Mouse (Mus musculus): ENCODE results near the gene Slc9a8.
"Not testable (repeated sequence)": the region's sequence is repeated elsewhere in the genome, so short reads cannot be mapped to it uniquely, and the experiment has no call there.

Gene Slc9a8

GRCm38 (mm10) chr2:167421330-167422149 lies at the start of gene Slc9a8:
Slc9a8 (plus strand) TSS chr2:167421712.
- peak; percentile 94 for DNase-seq

GRCm38 (mm10) chr2:167373266-167373665 lies 48.2 kb upstream of the Slc9a8 start:
- DNase-seq: no peak

GRCm38 (mm10) chr2:167374191-167374805 lies 47.2 kb upstream of the Slc9a8 start:
- DNase-seq: no peak

GRCm38 (mm10) chr2:167375135-167375534 lies 46.4 kb upstream of the Slc9a8 start:
- DNase-seq: no peak

GRCm38 (mm10) chr2:167375688-167376087 lies 45.8 kb upstream of the Slc9a8 start:
- DNase-seq: no peak

GRCm38 (mm10) chr2:167376160-167376564 lies 45.4 kb upstream of the Slc9a8 start:
- no peak for DNase-seq

GRCm38 (mm10) chr2:167377697-167378096 lies 43.8 kb upstream of the Slc9a8 start:
- DNase-seq: no peak

- no peak for DNase-seq
These were observed 42.5 kb upstream of the Slc9a8 start for GRCm38 (mm10) chr2:167378972-167379371.

GRCm38 (mm10) chr2:167380615-167381285 lies 40.8 kb upstream of the Slc9a8 start:
- DNase-seq: no peak

GRCm38 (mm10) chr2:167381596-167381995 lies 39.9 kb upstream of the Slc9a8 start:
- no peak for DNase-seq

- DNase-seq: no peak
These were observed 39.1 kb upstream of the Slc9a8 start for GRCm38 (mm10) chr2:167382389-167382788.

GRCm38 (mm10) chr2:167383666-167384083 lies 37.8 kb upstream of the Slc9a8 start:
- no peak for DNase-seq

GRCm38 (mm10) chr2:167386456-167386855 lies 35.1 kb upstream of the Slc9a8 start:
- no peak for DNase-seq

GRCm38 (mm10) chr2:167386998-167387397 lies 34.5 kb upstream of the Slc9a8 start:
- DNase-seq: no peak

GRCm38 (mm10) chr2:167394426-167394825 lies 27.1 kb upstream of the Slc9a8 start:
- DNase-seq: no peak

GRCm38 (mm10) chr2:167396420-167396819 lies 25.1 kb upstream of the Slc9a8 start:
- not testable (repeated sequence) for DNase-seq

GRCm38 (mm10) chr2:167399012-167399411 lies 22.5 kb upstream of the Slc9a8 start:
- DNase-seq: no peak

- no peak for DNase-seq
These were observed 21.9 kb upstream of the Slc9a8 start for GRCm38 (mm10) chr2:167399646-167400045.

GRCm38 (mm10) chr2:167403085-167403484 lies 18.4 kb upstream of the Slc9a8 start:
- DNase-seq: no peak

GRCm38 (mm10) chr2:167405101-167405880 lies 16.2 kb upstream of the Slc9a8 start:
- DNase-seq: no peak

- no peak for DNase-seq
These were observed 14.1 kb upstream of the Slc9a8 start for GRCm38 (mm10) chr2:167407296-167407929.

- DNase-seq: no peak
These were observed 7.1 kb upstream of the Slc9a8 start for GRCm38 (mm10) chr2:167414461-167414860.

All from thymus, postnatal 25 days (tissue).